ENCODE assay signal across 21 mouse cellular contexts in genomic region chr5:118529241-118529640, GRCm38 (mm10). TPM values are rescaled to one million over a fixed set of nuclear protein-coding genes. Genes with fewer than 3 reads are reported as not detected.
A peak's percentile ranks its signal among the peaks of the same experiment; 100 is the strongest.
DNase-seq lines count a peak whose midpoint lies in the region; ATAC-seq and TF ChIP-seq lines count a peak whose summit lies in the region.
"Had no signal": no experiment of that assay in that cellular context is flagged by ENCODE, and none has a peak within 500 bp of the region (broad histone marks: within the 10 kb centered on the region; RNA-seq: fewer than 3 reads in every experiment).

No protein-coding gene starts in this region.

- WGBS in hindbrain, embryonic 11.5 days: 9% methylated on average over 7 of the region's 7 CpGs
- WGBS in hindbrain, postnatal 0 days: 27% methylated on average over 7 of the region's 7 CpGs
- WGBS in neural tube, embryonic 11.5 days: 15% methylated on average over 7 of the region's 7 CpGs
- 13% methylated on average over 7 of the region's 7 CpGs for WGBS in neural tube, embryonic 15.5 days
- 15% methylated on average over 7 of the region's 7 CpGs for WGBS in limb, embryonic 14.5 days

- ATAC-seq in hindbrain, embryonic 11.5 days (ENCODE audit: low FRiP score): no peak
- ATAC-seq in hindbrain, postnatal 0 days: no peak
- ATAC-seq in neural tube, embryonic 11.5 days (ENCODE audit: insufficient read depth, low FRiP score, low TSS enrichment): no peak
- ATAC-seq in neural tube, embryonic 15.5 days (ENCODE audit: low FRiP score): no peak
- 0 out of 2 replicates have a peak, but pooled peaks have one; percentile 23 for ATAC-seq in limb, embryonic 14.5 days (ENCODE audit: low FRiP score, low read depth)
- ATAC-seq: forebrain, embryonic 14.5 days; intestine, postnatal 0 days had no signal

- no peak overlapping the region for H3K4me3 ChIP-seq in hindbrain, embryonic 11.5 days (ENCODE audit: low read depth, low read length)
- H3K4me3 ChIP-seq in hindbrain, postnatal 0 days (ENCODE audit: low read length): no peak overlapping the region
- H3K4me3 ChIP-seq in neural tube, embryonic 11.5 days (ENCODE audit: low read depth, low read length): no peak overlapping the region
- H3K4me3 ChIP-seq in neural tube, embryonic 15.5 days (replicated peaks): no peak overlapping the region
- no peak overlapping the region for H3K4me3 ChIP-seq in limb, embryonic 14.5 days (replicated peaks; ENCODE audit: low read length)
- H3K4me3 ChIP-seq: hindbrain, embryonic 15.5 days; kidney, embryonic 15.5 days; left cerebral cortex, adult 2 months; limb, embryonic 13.5 days had no signal

- TF ChIP-seq CTCF in hindbrain, postnatal 0 days (IDR thresholded peaks at IDR 0.05; ENCODE audit: low read depth): no peak

- H3K4me1 ChIP-seq in hindbrain, embryonic 11.5 days (replicated peaks; ENCODE audit: control insufficient read depth, insufficient read depth, low read length): peaks cover 4% of the 10 kb centered on the region
- H3K4me1 ChIP-seq in hindbrain, postnatal 0 days (ENCODE audit: insufficient read depth, low read length): no peaks in the 10 kb centered on the region
- peaks cover 12% of the 10 kb centered on the region for H3K4me1 ChIP-seq in neural tube, embryonic 11.5 days (ENCODE audit: control insufficient read depth, insufficient read depth, low read length)
- peaks cover 7% of the 10 kb centered on the region for H3K4me1 ChIP-seq in neural tube, embryonic 15.5 days
- H3K4me1 ChIP-seq in limb, embryonic 14.5 days (ENCODE audit: control insufficient read depth, insufficient read depth, low read length): peaks cover 41% of the 10 kb centered on the region
- H3K4me1 ChIP-seq: hindbrain, embryonic 15.5 days had no signal

- intact Hi-C loops in left cerebral cortex, postnatal 36 days (cut with DNase I): no loop called here

- 0 out of 2 replicates have a peak overlapping the region, but pooled peaks have one; percentile 7 for H3K9ac ChIP-seq in hindbrain, embryonic 11.5 days (ENCODE audit: low read depth, low read length)
- H3K9ac ChIP-seq in hindbrain, postnatal 0 days (replicated peaks; ENCODE audit: low read length): no peak overlapping the region
- no peak overlapping the region for H3K9ac ChIP-seq in neural tube, embryonic 11.5 days (ENCODE audit: low read length)
- H3K9ac ChIP-seq in neural tube, embryonic 15.5 days (replicated peaks): no peak overlapping the region
- no peak overlapping the region for H3K9ac ChIP-seq in limb, embryonic 14.5 days (ENCODE audit: low read depth, low read length, severe bottlenecking)
- H3K9ac ChIP-seq: hindbrain, embryonic 15.5 days; kidney, embryonic 15.5 days; limb, embryonic 13.5 days had no signal

- 0 out of 2 replicates have a peak, but pooled peaks cover 2% of the 10 kb centered on the region for H3K27me3 ChIP-seq in hindbrain, embryonic 11.5 days (ENCODE audit: control insufficient read depth, insufficient read depth, low read length)
- no peaks in the 10 kb centered on the region for H3K27me3 ChIP-seq in hindbrain, postnatal 0 days (ENCODE audit: insufficient read depth, low read length)
- H3K27me3 ChIP-seq in neural tube, embryonic 11.5 days (ENCODE audit: control insufficient read depth, insufficient read depth, low read length): no peaks in the 10 kb centered on the region
- H3K27me3 ChIP-seq in neural tube, embryonic 15.5 days (replicated peaks): no peaks in the 10 kb centered on the region
- H3K27me3 ChIP-seq in limb, embryonic 14.5 days (ENCODE audit: control insufficient read depth, insufficient read depth, low read length): no peaks in the 10 kb centered on the region

- DNase-seq in hindbrain, embryonic 11.5 days (ENCODE audit: low spot score): peak; percentile 51
- no peak for DNase-seq in hindbrain, postnatal 0 days (ENCODE audit: low spot score)
- peak; percentile 49 for DNase-seq in neural tube, embryonic 11.5 days (ENCODE audit: low spot score)
- peak; percentile 45 for DNase-seq in embryo, embryonic 9.5 days (ENCODE audit: extremely low spot score)
- no peak for DNase-seq in limb, embryonic 14.5 days (ENCODE audit: low spot score)
- DNase-seq in left cerebral cortex, postnatal 36 days (ENCODE audit: low spot score in 2 of 2): no peak
- DNase-seq in cerebellum, postnatal 25 days: no peak
- DNase-seq: adrenal gland, adult 8-10 months; cerebellum, adult 9-10 months; gastrocnemius, postnatal 14 days; layer of hippocampus, adult 9-11 months; lung, postnatal 14 days; right cerebral cortex, postnatal 4 days had no signal

- H3K36me3 ChIP-seq in hindbrain, embryonic 11.5 days (ENCODE audit: control insufficient read depth, insufficient read depth, low read length): no peaks in the 10 kb centered on the region
- H3K36me3 ChIP-seq in hindbrain, postnatal 0 days (ENCODE audit: insufficient read depth, low read length): no peaks in the 10 kb centered on the region
- H3K36me3 ChIP-seq in neural tube, embryonic 11.5 days (ENCODE audit: control insufficient read depth, insufficient read depth, low read length): no peaks in the 10 kb centered on the region
- no peaks in the 10 kb centered on the region for H3K36me3 ChIP-seq in neural tube, embryonic 15.5 days
- H3K36me3 ChIP-seq in limb, embryonic 14.5 days (ENCODE audit: control insufficient read depth, insufficient read depth, low read length): no peaks in the 10 kb centered on the region
- H3K36me3 ChIP-seq: hindbrain, embryonic 15.5 days; kidney, embryonic 15.5 days; limb, embryonic 13.5 days had no signal

- H3K4me2 ChIP-seq in hindbrain, embryonic 11.5 days (replicated peaks; ENCODE audit: low read depth, low read length): no peak overlapping the region
- no peak overlapping the region for H3K4me2 ChIP-seq in hindbrain, postnatal 0 days (ENCODE audit: low read depth, low read length)
- no peak overlapping the region for H3K4me2 ChIP-seq in neural tube, embryonic 11.5 days (ENCODE audit: low read depth)
- no peak overlapping the region for H3K4me2 ChIP-seq in neural tube, embryonic 15.5 days
- no peak overlapping the region for H3K4me2 ChIP-seq in limb, embryonic 14.5 days (replicated peaks; ENCODE audit: low read depth, low read length, severe bottlenecking)
- H3K4me2 ChIP-seq: hindbrain, embryonic 15.5 days; kidney, embryonic 15.5 days; limb, embryonic 13.5 days had no signal

- H3K27ac ChIP-seq in hindbrain, embryonic 11.5 days (ENCODE audit: low read depth, low read length): no peak overlapping the region
- H3K27ac ChIP-seq in hindbrain, postnatal 0 days: no peak overlapping the region
- 0 out of 2 replicates have a peak overlapping the region, but pooled peaks have one; percentile 17 for H3K27ac ChIP-seq in neural tube, embryonic 11.5 days (ENCODE audit: low read depth, low read length)
- H3K27ac ChIP-seq in neural tube, embryonic 15.5 days (replicated peaks): no peak overlapping the region
- no peak overlapping the region for H3K27ac ChIP-seq in limb, embryonic 14.5 days (replicated peaks; ENCODE audit: low read depth, low read length)
- H3K27ac ChIP-seq: hindbrain, embryonic 15.5 days; kidney, embryonic 15.5 days; left cerebral cortex, adult 2 months; limb, embryonic 13.5 days; stomach, postnatal 0 days had no signal

- H3K9me3 ChIP-seq in hindbrain, embryonic 11.5 days (ENCODE audit: control insufficient read depth, low read length): no peaks in the 10 kb centered on the region
- no peaks in the 10 kb centered on the region for H3K9me3 ChIP-seq in hindbrain, postnatal 0 days (ENCODE audit: low read length)
- H3K9me3 ChIP-seq in neural tube, embryonic 11.5 days (ENCODE audit: control insufficient read depth, low read length): no peaks in the 10 kb centered on the region
- no peaks in the 10 kb centered on the region for H3K9me3 ChIP-seq in neural tube, embryonic 15.5 days (replicated peaks)
- H3K9me3 ChIP-seq in limb, embryonic 14.5 days (ENCODE audit: control insufficient read depth, low read length): no peaks in the 10 kb centered on the region
- H3K9me3 ChIP-seq: hindbrain, embryonic 15.5 days; kidney, embryonic 15.5 days; limb, embryonic 13.5 days had no signal

- no peak for TF ChIP-seq POLR2A in limb, embryonic 14.5 days (IDR thresholded peaks at IDR 0.05; ENCODE audit: borderline replicate concordance, extremely low read depth, insufficient read depth, insufficient read length)

RNA-seq across cellular contexts. Expression of gene Med13l, which starts 31.2 kb away (rescaled TPM):
- polyA plus RNA-seq in hindbrain, embryonic 11.5 days (2014; fragmentation: Nextera tagmentation; extraction: Ambion mirVana): 12.5 and 16.1 TPM in 2 replicates
- total RNA-seq in hindbrain, postnatal 0 days (2014; rRNA removed): 27.1 and 28.9 TPM in 2 replicates
- polyA plus RNA-seq in hindbrain, postnatal 0 days (2015; fragmentation: Nextera tagmentation; extraction: Ambion mirVana): 9.8 and 11.3 TPM in 2 replicates
- 14.6 and 15.8 TPM in 2 replicates for polyA plus RNA-seq in neural tube, embryonic 11.5 days (2014; fragmentation: Nextera tagmentation; extraction: Ambion mirVana)
- 11.5 and 12.3 TPM in 2 replicates for polyA plus RNA-seq in neural tube, embryonic 15.5 days (2015; fragmentation: Nextera tagmentation; extraction: Ambion mirVana)
- 17.8 and 23.0 TPM in 2 replicates for polyA plus RNA-seq in limb, embryonic 14.5 days (2012; rRNA removed)
- 19.8 and 22.8 TPM in 2 replicates for polyA plus RNA-seq in limb, embryonic 14.5 days (2014; fragmentation: Nextera tagmentation; extraction: Ambion mirVana)
- 100 to 1,000 TPM in 1 of 2 experiments, 10 to 100 TPM in 1; 92.1 to 129 TPM for total RNA-seq in left cerebral cortex, postnatal 36 days (2021)

Comparison
In these comparisons a context has a peak if more than half of its experiments do, and no peak if none do; other contexts are left out.
1. DNase-seq: peak in hindbrain, embryonic 11.5 days (single experiment), neural tube, embryonic 11.5 days (single experiment) and embryo, embryonic 9.5 days (single experiment); none in hindbrain, postnatal 0 days (single experiment), limb, embryonic 14.5 days (single experiment), left cerebral cortex, postnatal 36 days (0 of 2) and cerebellum, postnatal 25 days (0 of 2).